Mouse (Mus musculus) brain, embryonic 14.5 days (tissue): ENCODE results near the gene Cd180.

Experiments used
- CTCF ChIP-seq: fragments of 200-500 bp; IDR thresholded peaks from 2 replicates; pipeline ENCODE4 v1.5.1; 2012; ENCODE audit warnings: inconsistent platforms, mild to moderate bottlenecking, moderate library complexity, borderline replicate concordance; ENCODE audit not compliant: insufficient read depth, insufficient read length; ENCODE audit errors: extremely low read depth
- POLR2A ChIP-seq: fragments of 200-500 bp; IDR thresholded peaks from 2 replicates; pipeline ENCODE4 v1.6.1; 2012; ENCODE audit warnings: mild to moderate bottlenecking, inconsistent platforms, borderline replicate concordance; ENCODE audit not compliant: poor library complexity, insufficient read depth, insufficient read length, severe bottlenecking; ENCODE audit errors: extremely low read depth

DNA sequence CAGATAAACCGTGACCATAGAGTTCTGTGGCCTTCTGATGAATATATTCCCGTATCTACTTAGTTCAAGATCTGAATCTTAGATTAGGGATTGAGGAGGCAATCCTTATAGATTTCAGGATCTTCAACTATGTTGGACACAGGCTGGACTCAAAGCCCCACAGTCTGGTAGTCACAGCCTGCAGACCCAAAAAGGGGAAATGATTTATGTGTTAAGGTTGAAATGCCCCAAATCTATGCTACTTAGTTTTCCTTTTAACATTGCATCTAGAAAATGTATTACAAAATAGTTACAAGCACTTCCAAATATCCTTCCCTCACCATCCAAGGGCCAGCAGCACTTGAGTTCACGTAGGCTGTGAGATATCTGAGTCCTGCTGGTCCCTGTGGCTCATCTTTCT, 7.4 kb downstream of the Cd180 start:
- TF ChIP-seq POLR2A (no peak), CTCF (no peak)
